Mouse (Mus musculus): ENCODE results near the gene Prex1.

The Prex1 gene

GRCm38 (mm10) chr2:166661971-166662370 lies 51.7 kb downstream of the Prex1 start:
- DNase-seq (ENCODE audit: low spot score in 2 of 2): no peak

DNA sequence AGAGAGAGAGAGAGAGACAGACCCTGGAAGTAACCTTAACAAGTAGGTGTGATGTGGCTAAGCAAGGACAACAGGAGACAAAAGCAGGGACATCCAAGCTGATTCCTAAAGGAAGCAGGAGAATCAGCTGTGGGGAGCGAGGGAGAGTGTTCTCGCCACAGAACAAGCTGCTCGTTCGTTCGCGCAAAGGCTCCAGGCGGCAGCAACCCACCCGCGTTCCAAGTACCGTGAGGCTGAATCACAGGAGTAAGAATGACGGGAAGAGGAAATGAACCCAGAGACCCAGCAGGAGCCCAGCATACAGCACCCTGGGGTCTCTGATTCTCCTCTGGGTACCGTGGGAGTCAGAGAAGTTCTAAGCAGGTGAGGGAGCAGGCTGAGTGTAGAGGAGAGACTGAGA lies 52.1 kb downstream of the Prex1 start:
- no peak for DNase-seq (ENCODE audit: low spot score in 2 of 2)

DNA sequence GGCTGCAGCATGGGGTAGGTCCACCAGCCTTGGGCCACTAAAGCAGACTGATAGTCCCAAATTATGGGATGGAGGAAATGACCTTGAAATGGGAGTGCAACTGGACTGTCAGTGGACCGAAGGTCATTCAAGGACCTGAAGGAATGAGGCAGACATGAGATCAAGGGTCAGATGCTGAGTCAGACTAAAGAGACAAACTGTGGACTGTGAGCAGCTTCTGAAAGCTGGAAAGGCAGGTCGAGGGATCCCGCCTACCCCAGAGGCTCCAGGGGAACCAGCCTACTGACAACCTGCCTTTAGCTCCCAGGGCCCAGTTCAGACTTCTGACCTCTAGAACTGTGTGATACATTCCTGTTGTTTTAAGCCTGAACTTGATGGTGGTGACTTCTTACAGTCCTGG lies 55.3 kb downstream of the Prex1 start:
- DNase-seq (ENCODE audit: low spot score in 2 of 2): no peak

GRCm38 (mm10) chr2:166657451-166658011 lies 56.1 kb downstream of the Prex1 start:
- DNase-seq (ENCODE audit: low spot score in 2 of 2): no peak

GRCm38 (mm10) chr2:166656630-166657029 lies 57.0 kb downstream of the Prex1 start:
- DNase-seq (ENCODE audit: low spot score in 2 of 2): peak in 1 of 2 experiments; percentile 19

- peak in 1 of 2 experiments; percentile 23 for DNase-seq (ENCODE audit: low spot score in 2 of 2)
Observed at GRCm38 (mm10) chr2:166655727-166656520, 57.7 kb downstream of the Prex1 start.

- no peak for DNase-seq (ENCODE audit: low spot score in 2 of 2)
Observed at GRCm38 (mm10) chr2:166655308-166655707, 58.3 kb downstream of the Prex1 start.

- no peak for DNase-seq (ENCODE audit: low spot score in 2 of 2)
Observed at GRCm38 (mm10) chr2:166654875-166655274, 58.8 kb downstream of the Prex1 start.

GRCm38 (mm10) chr2:166653564-166653963 lies 60.1 kb downstream of the Prex1 start:
- DNase-seq (ENCODE audit: low spot score in 2 of 2): no peak

DNA sequence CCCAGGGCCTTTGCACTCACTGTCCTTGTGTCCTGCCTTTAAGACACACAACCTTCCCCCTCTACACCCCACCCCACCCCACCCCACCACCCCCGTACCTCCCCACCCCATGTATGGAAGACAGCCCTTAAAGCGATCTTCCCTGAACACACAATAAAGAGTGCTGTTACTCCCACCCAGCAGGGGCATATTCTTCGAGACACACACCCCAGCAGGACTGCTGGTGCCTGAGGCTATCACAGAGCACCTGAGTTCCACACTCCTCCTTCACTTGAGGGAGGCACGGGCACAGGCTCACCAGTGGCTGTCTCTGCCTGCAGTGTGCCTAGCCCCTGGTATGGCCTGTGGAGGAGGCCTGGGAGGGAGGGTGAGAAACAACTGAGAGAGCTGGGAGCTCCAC lies 61.0 kb downstream of the Prex1 start:
- no peak for DNase-seq (ENCODE audit: low spot score in 2 of 2)

DNA sequence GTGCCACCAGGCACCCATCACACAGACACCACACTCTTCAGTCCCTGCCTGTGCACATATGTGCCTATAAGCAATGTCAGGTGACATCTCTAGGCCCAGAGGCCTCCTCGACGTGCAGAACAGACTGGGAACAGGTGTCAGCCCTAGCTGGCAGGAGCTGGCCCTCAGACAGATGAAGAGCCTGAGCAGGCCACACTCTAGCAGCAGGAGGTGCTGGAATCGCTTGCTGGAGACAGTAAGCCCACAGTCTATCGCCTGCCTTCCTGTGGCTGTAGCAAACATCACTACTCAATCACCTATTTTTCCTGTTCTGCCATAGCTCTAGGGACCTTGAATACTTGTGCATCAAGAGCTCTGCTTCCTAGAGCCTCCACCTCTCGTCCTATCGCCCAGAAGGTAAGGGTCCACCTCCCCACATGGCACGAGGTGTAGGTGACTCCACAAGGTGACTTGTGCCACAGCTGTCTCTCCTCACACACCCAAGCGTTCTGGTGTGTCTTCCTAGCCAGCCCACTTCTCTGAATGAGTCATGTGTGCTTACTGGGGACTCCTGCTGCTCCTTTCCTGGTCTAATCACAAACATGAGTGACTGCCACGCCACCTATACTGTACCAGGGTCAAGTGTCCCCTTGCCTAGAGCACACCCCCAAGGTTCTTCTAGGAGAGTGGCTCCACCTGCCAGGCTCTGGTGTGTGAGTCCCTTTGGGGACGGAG lies 62.2 kb downstream of the Prex1 start:
- no peak for DNase-seq (ENCODE audit: low spot score in 2 of 2)

DNA sequence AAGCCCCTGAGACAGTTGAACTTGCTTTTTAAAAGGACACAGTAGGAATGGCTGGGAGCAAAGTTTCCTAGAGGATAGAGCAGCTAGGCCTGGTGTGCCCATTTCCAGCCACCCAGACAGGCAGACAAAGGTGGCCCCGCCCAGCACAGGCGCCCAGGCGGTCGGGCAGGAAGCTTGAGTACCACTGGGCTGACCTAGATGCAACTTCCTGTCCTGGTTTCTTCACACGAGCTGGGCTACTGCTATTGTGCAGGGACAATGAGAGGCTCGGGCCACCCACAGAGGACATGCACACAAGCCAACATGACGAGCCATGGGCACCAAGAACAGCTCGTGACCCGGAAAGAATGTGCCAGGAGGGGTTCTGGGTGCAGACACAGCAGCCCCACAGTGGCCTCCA lies 63.2 kb downstream of the Prex1 start:
- peak; percentile 31 to 58 for DNase-seq (ENCODE audit: low spot score in 2 of 2)

DNA sequence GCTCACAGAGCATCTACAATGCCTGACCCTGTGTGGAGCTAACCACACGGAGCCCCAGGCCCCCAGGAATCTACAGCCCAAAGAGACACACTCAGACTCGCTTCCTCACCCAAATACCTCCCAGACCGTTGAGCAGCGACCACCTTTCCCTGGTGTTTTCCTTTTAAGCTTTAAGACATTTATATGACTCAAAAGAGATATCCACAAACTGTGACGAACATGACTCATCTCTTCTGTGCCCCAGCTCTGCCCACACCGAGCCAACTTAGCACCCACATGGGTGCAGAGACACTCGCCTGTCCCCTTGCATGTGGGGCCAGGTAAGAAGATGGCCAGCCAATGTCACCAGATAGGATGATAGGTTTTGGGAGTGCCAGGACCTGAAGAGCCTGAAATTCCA lies 66.4 kb downstream of the Prex1 start:
- no peak for DNase-seq (ENCODE audit: low spot score in 2 of 2)

- DNase-seq (ENCODE audit: low spot score in 2 of 2): no peak
Observed at GRCm38 (mm10) chr2:166646434-166647088, 67.1 kb downstream of the Prex1 start.

GRCm38 (mm10) chr2:166644816-166645215 lies 68.8 kb downstream of the Prex1 start:
- no peak for DNase-seq (ENCODE audit: low spot score in 2 of 2)

GRCm38 (mm10) chr2:166642581-166642987 lies 71.0 kb downstream of the Prex1 start:
- DNase-seq (ENCODE audit: low spot score in 2 of 2): no peak

DNA sequence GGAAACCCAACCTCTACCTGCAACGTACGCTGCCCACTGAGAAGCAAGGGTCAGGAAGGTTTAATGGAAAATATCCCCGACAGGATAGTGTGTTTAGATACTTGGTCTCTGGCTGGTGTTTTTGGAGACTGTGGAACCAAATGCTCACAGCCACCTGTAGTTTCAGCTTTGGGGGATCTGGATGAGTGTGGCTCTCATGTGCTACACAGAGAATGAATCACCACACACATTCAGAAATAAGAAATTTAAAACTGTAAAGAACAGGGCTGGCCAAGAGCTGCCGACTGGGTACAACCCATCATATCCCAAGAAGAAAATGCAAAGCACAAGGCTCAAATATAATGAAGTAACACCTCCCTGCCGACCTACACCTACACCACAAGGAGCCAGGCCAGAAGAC lies 73.9 kb downstream of the Prex1 start:
- DNase-seq (ENCODE audit: low spot score in 2 of 2): no peak

- DNase-seq (ENCODE audit: low spot score in 2 of 2): peak; percentile 39 to 72
Observed at GRCm38 (mm10) chr2:166638947-166639641, 74.5 kb downstream of the Prex1 start.

DNA sequence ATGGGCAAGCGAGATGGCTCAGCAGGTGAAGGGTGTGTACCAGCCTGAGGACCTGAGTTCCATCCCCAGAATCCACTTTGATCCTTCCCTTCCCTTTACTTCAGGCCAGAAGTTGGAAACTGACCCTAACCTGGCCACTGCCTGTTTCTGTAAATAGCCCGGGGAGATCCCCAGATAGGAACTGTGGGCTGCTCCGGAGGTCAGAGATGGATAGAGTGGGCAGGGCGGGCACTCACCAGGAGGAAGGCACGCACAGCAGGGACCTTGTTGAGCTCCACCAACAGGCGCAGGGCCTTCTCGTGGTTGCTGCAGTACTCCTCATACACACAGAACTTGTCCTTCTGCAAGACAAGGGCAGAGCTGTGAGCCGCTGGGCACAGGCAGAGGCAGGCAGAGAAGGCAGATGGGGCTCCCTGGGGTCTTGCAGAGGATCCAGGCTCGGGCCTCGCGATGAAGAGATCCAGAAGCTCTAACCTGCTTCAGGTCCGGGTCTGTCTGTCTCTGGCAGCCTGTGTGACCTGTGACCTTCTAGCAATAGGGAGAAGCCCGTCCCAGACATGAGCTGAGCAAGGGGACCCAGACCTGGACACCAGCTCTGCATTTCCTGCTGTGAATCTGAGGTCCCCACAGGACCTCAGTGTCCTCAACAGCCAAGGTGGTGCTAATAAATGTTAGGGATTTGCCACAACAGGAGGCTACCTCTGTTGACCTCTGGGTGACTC lies 75.4 kb downstream of the Prex1 start:
- no peak for DNase-seq (ENCODE audit: low spot score in 2 of 2)

GRCm38 (mm10) chr2:166637673-166637990 lies 76.0 kb downstream of the Prex1 start:
- no peak for DNase-seq (ENCODE audit: low spot score in 2 of 2)
